Mouse (Mus musculus): Measurements from ENCODE around the gene Hace1. TPM values are rescaled to one million over a fixed set of nuclear protein-coding genes. Genes with fewer than 3 reads are reported as not detected.

Gene Hace1
- total RNA-seq (2023), result 25.9 TPM

DNA sequence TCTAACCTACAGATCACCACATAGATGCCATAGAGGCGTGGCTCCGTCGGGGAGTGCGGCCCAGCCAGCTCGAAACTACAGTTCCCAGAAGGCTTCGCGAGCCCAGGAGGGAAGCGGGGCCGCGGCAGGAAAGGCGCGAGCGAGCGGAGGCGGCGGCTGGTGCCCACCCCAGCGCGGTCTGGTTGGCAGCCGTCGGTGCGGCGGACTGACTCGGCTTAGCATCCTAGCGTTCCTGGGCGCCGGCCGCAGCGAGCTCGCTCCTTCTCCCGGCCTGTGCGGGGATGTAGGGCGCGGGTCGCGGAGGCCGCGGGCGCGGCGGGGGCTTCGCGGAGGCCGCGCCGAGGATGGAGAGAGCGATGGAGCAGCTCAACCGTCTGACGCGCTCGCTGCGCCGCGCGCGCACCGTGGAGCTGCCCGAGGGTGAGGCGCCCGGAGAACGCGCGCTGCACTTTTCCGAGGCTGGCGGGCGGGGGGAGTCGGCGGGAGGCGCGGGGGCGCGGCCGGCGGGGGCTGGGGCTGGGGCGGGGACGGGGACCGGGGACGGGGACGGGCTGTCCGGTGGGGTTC is at the start of gene Hace1:
Gene Hace1, plus strand, starts transcription at position 99 of the 567 bp plus-strand sequence.

Other genes with a start within 250 kb of the Hace1 start
- gene Bves, start 242.1 kb upstream of the Hace1 start, total RNA-seq (2023), result not detected
- gene Lin28b, start 91.4 kb upstream of the Hace1 start, total RNA-seq (2023), result not detected